Mouse (Mus musculus): Measurements from ENCODE around the gene Gm3317.
"Not testable (repeated sequence)": the region's sequence is repeated elsewhere in the genome, so short reads cannot be mapped to it uniquely, and the experiment has no call there.

The Gm3317 gene

GRCm38 (mm10) chr14:5164235-5164634 is at the start of gene Gm3317:
TSS of gene Gm3317 (plus strand) at chr14:5164535.
- not testable (repeated sequence) for DNase-seq (ENCODE audit: low spot score)

GRCm38 (mm10) chr14:5131219-5131618 is 33.1 kb upstream of the Gm3317 start, which contains the start of gene Gm8279:
TSS of gene Gm8279 (plus strand) at chr14:5131519.
- not testable (repeated sequence) for DNase-seq (ENCODE audit: low spot score)

DNA sequence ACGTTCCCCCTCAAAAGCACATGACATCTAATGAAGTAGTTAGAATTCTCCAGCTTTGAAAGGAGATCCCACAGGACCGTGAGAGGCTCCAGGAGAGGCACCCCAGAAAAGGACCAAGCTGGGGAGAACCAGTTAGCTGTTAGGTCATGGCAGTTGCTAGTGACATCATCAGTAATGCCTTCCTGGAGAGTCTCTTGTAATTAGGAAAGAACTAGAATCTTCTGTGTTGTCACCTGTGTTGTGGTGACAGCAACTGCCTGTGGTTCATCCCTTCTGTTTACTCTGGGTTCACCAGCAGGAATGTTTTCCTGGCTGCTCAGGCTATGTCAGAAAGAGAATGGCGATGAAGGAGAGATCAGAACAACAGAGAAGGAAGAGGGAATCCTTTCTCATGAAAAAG is 21.2 kb downstream of the Gm3317 start, which contains the start of gene Gm8271:
Gene Gm8271 (plus strand): TSS at position 301 of the 400 bp plus-strand sequence.
- not testable (repeated sequence) for DNase-seq (ENCODE audit: low spot score)
